Mouse (Mus musculus) cortical plate, adult 2 months (tissue): Measurements from ENCODE around the gene Cab39l. TPM values are rescaled to one million over a fixed set of nuclear protein-coding genes. Genes with fewer than 3 reads are reported as not detected.

Experiments
- H3K27ac ChIP-seq: fragments of 200-500 bp; 2 replicates; pipeline ENCODE4 v1.5.1; 2012; ENCODE audit warnings: low read length, control low read depth, inconsistent platforms; ENCODE audit not compliant: insufficient read depth
- H3K4me1 ChIP-seq: fragments of 200-500 bp; 2 replicates; pipeline ENCODE4 v1.6.1; 2011; ENCODE audit warnings: low read length; ENCODE audit not compliant: control insufficient read depth, insufficient read depth
- H3K4me3 ChIP-seq: fragments of 200-500 bp; 2 replicates; pipeline ENCODE4 v1.5.1; 2011; ENCODE audit warnings: mild to moderate bottlenecking, low read length, control low read depth; ENCODE audit not compliant: insufficient read depth
- CTCF ChIP-seq: fragments of 200-500 bp; IDR thresholded peaks from 2 replicates; pipeline ENCODE4 v1.5.1; 2011; ENCODE audit warnings: mild to moderate bottlenecking, control low read depth, low read length; ENCODE audit not compliant: insufficient read depth; ENCODE audit errors: extremely low read depth
- POLR2A ChIP-seq: fragments of 200-500 bp; IDR thresholded peaks from 2 replicates; pipeline ENCODE4 v1.6.1; 2011; ENCODE audit warnings: mild to moderate bottlenecking, low read length, control low read depth; ENCODE audit not compliant: insufficient read depth; ENCODE audit errors: extremely low read depth
- polyA plus RNA-seq: library from polyadenylated mRNA; depleted of rRNA; stranded (reverse); fragments of >200 nt; gene quantifications from 2 replicates; pipeline ENCODE4 v1.2.3, GENCODE M21; 2012; rRNA removed

The Cab39l gene
- polyA plus RNA-seq, 1 experiment: 18.3 TPM

- H3K27ac ChIP-seq: no peak overlapping the region
- H3K4me1 ChIP-seq: no peaks in the 10 kb centered on the region
- no peak for TF ChIP-seq POLR2A
- TF ChIP-seq CTCF: no peak
- no peak overlapping the region for H3K4me3 ChIP-seq
Observed at GRCm38 (mm10) chr14:59633988-59634387, 193.2 kb downstream of the Cab39l start.

Other genes with a start within 250 kb of the Cab39l start
- 31.9 and 35.2 TPM in 2 replicates for gene Rcbtb1, start 239.8 kb upstream of the Cab39l start, polyA plus RNA-seq
- gene Gm6904, start 180.8 kb upstream of the Cab39l start, polyA plus RNA-seq: not detected in 2 replicates
- gene Phf11a, start 143.4 kb upstream of the Cab39l start, polyA plus RNA-seq: not detected in 2 replicates
- 0.23 and 0.42 TPM in 2 replicates for gene Phf11b, start 99.6 kb upstream of the Cab39l start, polyA plus RNA-seq
- gene Phf11d, start 75.5 kb upstream of the Cab39l start, polyA plus RNA-seq: 1.3 TPM in 2 replicates
- gene Phf11c, start 45.6 kb upstream of the Cab39l start, polyA plus RNA-seq: 0.49 and 0.61 TPM in 2 replicates
- gene Setdb2, start 88 bp upstream of the Cab39l start, polyA plus RNA-seq: 3.7 and 4.7 TPM in 2 replicates
- 29.8 and 30.7 TPM in 2 replicates for gene Cdadc1, start 157.0 kb downstream of the Cab39l start, polyA plus RNA-seq
- gene Shisa2, start 184.3 kb downstream of the Cab39l start, polyA plus RNA-seq: 1.9 and 2.4 TPM in 2 replicates